Mouse (Mus musculus): ENCODE results near the gene Rnf40. TPM values are rescaled to one million over a fixed set of nuclear protein-coding genes. Genes with fewer than 3 reads are reported as not detected.
"Not testable (repeated sequence)": the region's sequence is repeated elsewhere in the genome, so short reads cannot be mapped to it uniquely, and the experiment has no call there.

Gene Rnf40
- polyA plus RNA-seq, 1 experiment: 66.7 TPM

DNA sequence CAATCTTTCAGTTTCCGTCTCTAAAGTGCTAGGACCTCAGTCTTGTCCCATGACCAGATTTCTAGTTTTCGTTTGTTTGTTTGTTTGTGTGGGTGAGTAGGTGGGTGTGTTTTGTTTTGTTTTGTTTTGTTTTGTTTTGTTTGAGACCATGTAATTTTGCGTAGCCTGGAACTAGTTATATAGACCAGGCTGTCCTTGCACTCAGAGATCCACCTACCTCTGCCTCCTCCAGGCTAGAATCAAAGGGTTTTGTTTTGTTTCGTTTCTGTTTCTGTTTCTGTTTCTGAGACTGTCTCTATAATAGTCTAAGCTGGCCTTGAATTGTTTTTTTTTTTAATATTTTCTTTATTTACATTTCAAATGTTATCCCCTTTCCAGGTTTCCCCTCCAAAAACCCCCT is 57.8 kb downstream of the Rnf40 start:
- Histone ChIP-seq H3K4me3 (replicated peaks; ENCODE audit: control insufficient read depth, low read depth, low read length) (no peak overlapping the region), H3K27ac (ENCODE audit: control insufficient read depth, insufficient read depth, low read depth, low read length, poor library complexity) (no peak overlapping the region), H3K4me1 (ENCODE audit: control insufficient read depth, insufficient read depth, low read length) (no peaks in the 10 kb centered on the region)
- 65% methylated on average over 4 of the region's 4 CpGs for WGBS
- TF ChIP-seq CTCF (IDR thresholded peaks at IDR 0.05; ENCODE audit: control insufficient read depth, insufficient read depth, low read length) (no peak), POLR2A (IDR thresholded peaks at IDR 0.05; ENCODE audit: borderline replicate concordance, control insufficient read depth, low read depth, low read length) (no peak)

DNA sequence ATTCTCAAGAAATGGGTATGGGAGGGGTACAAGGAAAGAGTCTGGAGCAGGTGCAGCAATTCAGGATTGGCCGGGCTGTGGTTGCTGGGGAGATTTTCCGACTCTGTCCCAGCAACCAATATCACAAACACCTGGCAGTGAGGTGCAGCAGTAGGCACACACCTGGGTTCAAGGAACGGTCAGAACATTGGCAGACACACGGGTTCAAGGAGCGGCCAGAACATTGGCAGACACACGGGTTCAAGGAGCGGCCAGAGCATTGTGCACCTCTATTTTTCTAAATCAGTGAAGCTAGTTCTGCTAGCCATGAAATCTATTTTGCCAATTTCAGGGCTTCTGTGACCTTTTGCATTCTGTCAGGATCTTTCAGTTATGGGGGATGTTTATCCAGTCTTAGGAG is 59.0 kb downstream of the Rnf40 start:
- H3K4me1 ChIP-seq (ENCODE audit: control insufficient read depth, insufficient read depth, low read length); H3K27ac ChIP-seq (ENCODE audit: control insufficient read depth, insufficient read depth, low read depth, low read length, poor library complexity); H3K4me3 ChIP-seq (replicated peaks; ENCODE audit: control insufficient read depth, low read depth, low read length): not testable (repeated sequence)
- WGBS: 90% methylated on average over 7 of the region's 7 CpGs

DNA sequence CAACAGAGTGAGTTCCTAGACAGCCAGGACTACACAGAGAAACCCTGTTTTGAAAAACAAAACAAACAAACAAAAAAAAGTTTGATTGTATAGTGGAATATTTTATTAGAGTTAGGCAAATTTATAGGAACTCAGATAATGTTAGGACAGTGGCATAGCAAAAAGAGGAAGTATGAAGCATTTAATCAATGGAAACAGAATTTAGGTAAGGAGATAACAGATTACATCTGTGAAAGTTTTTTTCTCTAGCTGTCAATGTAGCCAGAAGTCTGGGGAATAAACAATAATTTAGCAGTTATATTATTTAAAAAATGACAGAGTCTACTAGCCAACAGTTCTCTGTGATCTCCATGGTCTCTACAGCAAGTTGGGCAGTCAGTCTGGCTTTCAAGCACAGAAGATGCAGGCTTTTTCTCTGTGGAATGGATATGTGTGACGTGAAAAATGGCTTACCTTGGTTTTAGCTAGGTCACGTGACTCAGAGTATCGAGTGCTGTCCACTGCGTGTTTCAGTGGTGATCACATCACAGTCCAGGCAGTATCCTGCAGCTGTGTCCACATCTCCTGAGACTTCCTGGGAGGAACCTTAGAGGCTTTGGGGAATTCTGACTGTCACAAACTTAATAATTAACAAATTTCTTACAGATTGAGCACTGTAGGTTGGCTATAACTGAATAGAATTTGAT is 60.1 kb downstream of the Rnf40 start:
- TF ChIP-seq CTCF (IDR thresholded peaks at IDR 0.05; ENCODE audit: control insufficient read depth, insufficient read depth, low read length) (no peak), POLR2A (IDR thresholded peaks at IDR 0.05; ENCODE audit: borderline replicate concordance, control insufficient read depth, low read depth, low read length) (no peak)
- Histone ChIP-seq H3K4me3 (replicated peaks; ENCODE audit: control insufficient read depth, low read depth, low read length) (no peak overlapping the region), H3K4me1 (ENCODE audit: control insufficient read depth, insufficient read depth, low read length) (no peaks in the 10 kb centered on the region), H3K27ac (ENCODE audit: control insufficient read depth, insufficient read depth, low read depth, low read length, poor library complexity) (no peak overlapping the region)
- 64% methylated on average over 4 of the region's 4 CpGs for WGBS

DNA sequence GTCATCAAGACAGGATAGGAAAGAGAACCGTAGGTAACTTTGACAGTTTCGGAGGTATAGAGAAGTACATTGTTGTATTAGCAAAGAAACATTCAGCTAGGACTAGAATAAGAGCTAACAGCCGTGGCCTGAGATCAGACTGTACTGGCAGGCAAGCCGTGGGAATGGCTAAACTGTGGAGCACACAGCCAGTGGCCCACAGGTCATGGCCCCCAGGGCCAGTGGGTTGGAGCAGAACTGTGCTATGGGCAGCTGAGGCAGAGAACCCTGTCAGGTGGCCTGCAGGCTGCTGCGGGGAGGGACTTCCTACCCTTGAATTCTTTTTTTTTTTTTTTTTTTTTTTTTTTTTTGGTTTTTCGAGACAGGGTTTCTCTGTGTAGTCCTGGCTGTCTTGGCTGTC is 60.6 kb downstream of the Rnf40 start:
- Histone ChIP-seq H3K27ac (ENCODE audit: control insufficient read depth, insufficient read depth, low read depth, low read length, poor library complexity) (no peak overlapping the region), H3K4me3 (replicated peaks; ENCODE audit: control insufficient read depth, low read depth, low read length) (no peak overlapping the region), H3K4me1 (ENCODE audit: control insufficient read depth, insufficient read depth, low read length) (no peaks in the 10 kb centered on the region)
- WGBS: 80% methylated on average over 6 of the region's 6 CpGs
- TF ChIP-seq CTCF (IDR thresholded peaks at IDR 0.05; ENCODE audit: control insufficient read depth, insufficient read depth, low read length): no peak
- TF ChIP-seq POLR2A (IDR thresholded peaks at IDR 0.05; ENCODE audit: borderline replicate concordance, control insufficient read depth, low read depth, low read length): no peak

DNA sequence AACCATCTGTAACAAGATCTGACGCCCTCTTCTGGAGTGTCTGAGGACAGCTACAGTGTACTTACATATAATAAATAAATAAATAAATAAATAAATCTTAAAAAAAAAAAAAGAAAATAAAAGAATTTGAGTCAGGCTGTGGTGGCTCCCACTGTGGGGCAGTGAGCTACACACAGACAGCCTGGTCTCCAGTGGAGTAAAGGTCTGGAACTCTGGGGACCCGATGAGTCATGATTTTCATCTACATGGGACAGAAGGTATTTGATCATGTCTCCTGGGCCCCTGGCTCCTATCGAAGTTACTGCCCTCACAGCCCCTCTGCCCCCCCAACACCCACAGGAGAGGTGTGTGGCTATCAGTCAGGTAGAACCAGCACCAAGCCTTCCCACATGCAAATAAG is 63.1 kb downstream of the Rnf40 start:
- Histone ChIP-seq H3K4me1 (ENCODE audit: control insufficient read depth, insufficient read depth, low read length) (peaks cover 1% of the 10 kb centered on the region; the same call in 1 of the 2 replicates), H3K27ac (ENCODE audit: control insufficient read depth, insufficient read depth, low read depth, low read length, poor library complexity) (no peak overlapping the region), H3K4me3 (replicated peaks; ENCODE audit: control insufficient read depth, low read depth, low read length) (no peak overlapping the region)
- WGBS: 77% methylated on average over 3 of the region's 3 CpGs
- TF ChIP-seq POLR2A (IDR thresholded peaks at IDR 0.05; ENCODE audit: borderline replicate concordance, control insufficient read depth, low read depth, low read length): no peak
- no peak for TF ChIP-seq CTCF (IDR thresholded peaks at IDR 0.05; ENCODE audit: control insufficient read depth, insufficient read depth, low read length)

DNA sequence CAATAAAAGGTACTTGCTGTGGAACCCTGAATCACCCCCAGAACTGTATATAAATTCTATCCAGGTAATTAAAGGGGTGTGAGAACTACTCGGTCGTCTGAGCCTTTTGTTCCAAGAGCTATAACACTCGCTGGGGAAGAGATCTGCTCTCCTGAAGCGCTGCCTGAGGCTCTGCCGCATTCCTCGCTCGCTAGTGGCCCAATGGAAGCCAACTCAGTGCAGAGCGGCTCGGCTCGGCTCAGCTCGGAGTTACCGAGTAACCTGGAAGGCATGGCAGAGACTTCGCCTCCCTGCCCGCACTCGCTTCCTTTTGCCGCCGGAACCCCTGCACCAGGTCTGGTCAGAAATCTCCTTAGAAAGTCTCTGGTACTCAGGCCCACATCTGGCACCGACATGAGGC is 63.5 kb downstream of the Rnf40 start:
- Histone ChIP-seq H3K27ac (ENCODE audit: control insufficient read depth, insufficient read depth, low read depth, low read length, poor library complexity) (no peak overlapping the region), H3K4me3 (replicated peaks; ENCODE audit: control insufficient read depth, low read depth, low read length) (no peak overlapping the region), H3K4me1 (ENCODE audit: control insufficient read depth, insufficient read depth, low read length) (peaks cover 1% of the 10 kb centered on the region; the same call in 1 of the 2 replicates)
- 34% methylated on average over 18 of the region's 18 CpGs for WGBS
- TF ChIP-seq POLR2A (IDR thresholded peaks at IDR 0.05; ENCODE audit: borderline replicate concordance, control insufficient read depth, low read depth, low read length): no peak
- no peak for TF ChIP-seq CTCF (IDR thresholded peaks at IDR 0.05; ENCODE audit: control insufficient read depth, insufficient read depth, low read length)

DNA sequence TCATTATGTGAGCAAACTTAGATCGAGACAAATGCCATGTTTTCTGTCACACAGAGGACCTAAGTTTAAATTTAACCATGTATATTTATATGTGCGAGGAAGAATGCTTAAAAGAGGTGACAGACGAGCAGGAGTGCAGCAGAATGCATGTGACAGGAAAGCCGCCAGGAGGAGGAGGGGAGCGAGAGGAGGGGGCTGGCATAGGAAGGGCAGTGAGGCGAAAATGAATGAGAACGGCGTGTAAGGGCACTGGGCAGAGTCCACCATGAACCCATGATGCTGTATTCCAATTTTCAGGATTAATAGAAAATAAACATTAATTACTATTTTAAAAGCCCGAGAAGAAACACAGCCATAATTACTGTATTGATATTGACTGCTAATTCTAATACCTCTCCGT is 65.8 kb downstream of the Rnf40 start:
- TF ChIP-seq POLR2A (IDR thresholded peaks at IDR 0.05; ENCODE audit: borderline replicate concordance, control insufficient read depth, low read depth, low read length) (no peak), CTCF (IDR thresholded peaks at IDR 0.05; ENCODE audit: control insufficient read depth, insufficient read depth, low read length) (no peak)
- peaks cover 1% of the 10 kb centered on the region; the same call in 1 of the 2 replicates for H3K4me1 ChIP-seq (ENCODE audit: control insufficient read depth, insufficient read depth, low read length)
- WGBS: 73% methylated on average over 10 of the region's 10 CpGs

More for the DNA sequence above, 65.8 kb downstream of the Rnf40 start:
- no peak overlapping the region for H3K4me3 ChIP-seq (replicated peaks; ENCODE audit: control insufficient read depth, low read depth, low read length)
- H3K27ac ChIP-seq (ENCODE audit: control insufficient read depth, insufficient read depth, low read depth, low read length, poor library complexity): no peak overlapping the region

Other genes with a start within 250 kb of the Rnf40 start
- 2.9 and 5.1 TPM in 2 replicates for gene Zfp768, start 243.2 kb upstream of the Rnf40 start, polyA plus RNA-seq (2011; ENCODE audit: insufficient read depth, insufficient read length, low replicate concordance, missing spikeins)
- 2.8 and 3.9 TPM in 2 replicates for gene Zfp747, start 212.7 kb upstream of the Rnf40 start, polyA plus RNA-seq (2011; ENCODE audit: insufficient read depth, insufficient read length, low replicate concordance, missing spikeins)
- 1.2 and 2.4 TPM in 2 replicates for gene 9130019O22Rik, start 201.6 kb upstream of the Rnf40 start, polyA plus RNA-seq (2011; ENCODE audit: insufficient read depth, insufficient read length, low replicate concordance, missing spikeins)
- 0.65 and 1.9 TPM in 2 replicates for gene E430018J23Rik, start 195.1 kb upstream of the Rnf40 start, polyA plus RNA-seq (2011; ENCODE audit: insufficient read depth, insufficient read length, low replicate concordance, missing spikeins)
- gene Zfp764, start 181.9 kb upstream of the Rnf40 start, polyA plus RNA-seq (2011; ENCODE audit: insufficient read depth, insufficient read length, low replicate concordance, missing spikeins): 2.1 and 2.5 TPM in 2 replicates
- gene Zfp688, start 166.7 kb upstream of the Rnf40 start, polyA plus RNA-seq (2011; ENCODE audit: insufficient read depth, insufficient read length, low replicate concordance, missing spikeins): 20.9 and 21.4 TPM in 2 replicates
- 2.0 and 3.1 TPM in 2 replicates for gene Zfp689, start 139.6 kb upstream of the Rnf40 start, polyA plus RNA-seq (2011; ENCODE audit: insufficient read depth, insufficient read length, low replicate concordance, missing spikeins)
- gene Prr14, start 129.2 kb upstream of the Rnf40 start, polyA plus RNA-seq (2011; ENCODE audit: insufficient read depth, insufficient read length, low replicate concordance, missing spikeins): 70.4 and 119 TPM in 2 replicates
- 44.9 and 98.7 TPM in 2 replicates for gene Fbrs, start 109.6 kb upstream of the Rnf40 start, polyA plus RNA-seq (2011; ENCODE audit: insufficient read depth, insufficient read length, low replicate concordance, missing spikeins)
- gene Srcap, start 76.8 kb upstream of the Rnf40 start, polyA plus RNA-seq (2011; ENCODE audit: insufficient read depth, insufficient read length, low replicate concordance, missing spikeins): 44.3 and 98.5 TPM in 2 replicates
- 5.3 and 7.8 TPM in 2 replicates for gene Gm42715, start 69.2 kb upstream of the Rnf40 start, polyA plus RNA-seq (2011; ENCODE audit: insufficient read depth, insufficient read length, low replicate concordance, missing spikeins)
- gene Tmem265, start 27.4 kb upstream of the Rnf40 start, polyA plus RNA-seq (2011; ENCODE audit: insufficient read depth, insufficient read length, low replicate concordance, missing spikeins): 20.5 and 41.0 TPM in 2 replicates
- 83.6 and 169 TPM in 2 replicates for gene Phkg2, start 15.4 kb upstream of the Rnf40 start, polyA plus RNA-seq (2011; ENCODE audit: insufficient read depth, insufficient read length, low replicate concordance, missing spikeins)
- gene Ccdc189, start 172 bp upstream of the Rnf40 start, polyA plus RNA-seq (2011; ENCODE audit: insufficient read depth, insufficient read length, low replicate concordance, missing spikeins): 9.9 and 15.2 TPM in 2 replicates
- gene Zfp629, start 27.0 kb downstream of the Rnf40 start, polyA plus RNA-seq (2011; ENCODE audit: insufficient read depth, insufficient read length, low replicate concordance, missing spikeins): 6.3 and 14.2 TPM in 2 replicates
- 44.5 and 65.5 TPM in 2 replicates for gene Bcl7c, start 120.2 kb downstream of the Rnf40 start, polyA plus RNA-seq (2011; ENCODE audit: insufficient read depth, insufficient read length, low replicate concordance, missing spikeins)
- not detected in 2 replicates for gene Ctf1, start 124.0 kb downstream of the Rnf40 start, polyA plus RNA-seq (2011; ENCODE audit: insufficient read depth, insufficient read length, low replicate concordance, missing spikeins)
- gene Ctf2, start 143.4 kb downstream of the Rnf40 start, polyA plus RNA-seq (2011; ENCODE audit: insufficient read depth, insufficient read length, low replicate concordance, missing spikeins): not detected in 2 replicates
- gene Fbxl19, start 155.8 kb downstream of the Rnf40 start, polyA plus RNA-seq (2011; ENCODE audit: insufficient read depth, insufficient read length, low replicate concordance, missing spikeins): 18.8 and 23.0 TPM in 2 replicates
- gene Orai3, start 181.0 kb downstream of the Rnf40 start, polyA plus RNA-seq (2011; ENCODE audit: insufficient read depth, insufficient read length, low replicate concordance, missing spikeins): 7.6 and 14.6 TPM in 2 replicates
- gene Setd1a, start 187.9 kb downstream of the Rnf40 start, polyA plus RNA-seq (2011; ENCODE audit: insufficient read depth, insufficient read length, low replicate concordance, missing spikeins): 24.2 and 36.3 TPM in 2 replicates
- gene Gm49388, start 196.8 kb downstream of the Rnf40 start, polyA plus RNA-seq (2011; ENCODE audit: insufficient read depth, insufficient read length, low replicate concordance, missing spikeins): 0.75 TPM in 1 of 2 replicates, not detected in the other
- 13.3 and 23.4 TPM in 2 replicates for gene Hsd3b7, start 211.8 kb downstream of the Rnf40 start, polyA plus RNA-seq (2011; ENCODE audit: insufficient read depth, insufficient read length, low replicate concordance, missing spikeins)
- 246 and 342 TPM in 2 replicates for gene Stx4a, start 235.5 kb downstream of the Rnf40 start, polyA plus RNA-seq (2011; ENCODE audit: insufficient read depth, insufficient read length, low replicate concordance, missing spikeins)
- gene Stx1b, start 235.8 kb downstream of the Rnf40 start, polyA plus RNA-seq (2011; ENCODE audit: insufficient read depth, insufficient read length, low replicate concordance, missing spikeins): 1.1 and 1.8 TPM in 2 replicates